Mouse (Mus musculus) ES-E14 (cell line): ENCODE measurements around the gene Ss18l1. TPM values are rescaled to one million over a fixed set of nuclear protein-coding genes. Genes with fewer than 3 reads are reported as not detected.
A peak's percentile ranks its signal among the peaks of the same experiment; 100 is the strongest.

ENCODE experiments used
- DNase-seq: peaks from one replicate; pipeline ENCODE4 v3.0.0-alpha.2; 2013; ENCODE audit warnings: low read depth, low spot score
- H3K27ac ChIP-seq: 2 replicates; pipeline ENCODE4 v1.5.1; 2012; ENCODE audit warnings: low read depth, mild to moderate bottlenecking, low read length, moderate library complexity, mixed read lengths; ENCODE audit not compliant: poor library complexity, insufficient read depth, severe bottlenecking
- H3K36me3 ChIP-seq: 2 replicates; pipeline ENCODE4 v1.6.1; 2012; ENCODE audit warnings: mild to moderate bottlenecking, low read length, moderate library complexity, mixed read lengths; ENCODE audit not compliant: control insufficient read depth, poor library complexity, insufficient read depth, severe bottlenecking
- H3K4me1 ChIP-seq, 2 experiments: fragments of 150-350 bp in 1 of 2; sonication (generic) in 1 of 2; 2 replicates each; pipeline ENCODE4 v1.6.1; 2012; ENCODE audit warnings: low read length in 2 of 2, mild to moderate bottlenecking in 1 of 2, mixed read lengths in 1 of 2; ENCODE audit not compliant: control insufficient read depth in 2 of 2, insufficient read depth in 2 of 2, poor library complexity in 1 of 2
- H3K4me3 ChIP-seq, 2 experiments: fragments of 150-350 bp in 1 of 2; sonication (generic) in 1 of 2; 2 replicates each; pipeline ENCODE4 v1.5.1; 2012; ENCODE audit warnings: low read length in 2 of 2, low read depth in 1 of 2, mild to moderate bottlenecking in 1 of 2, mixed read lengths in 1 of 2; ENCODE audit not compliant: insufficient read depth in 1 of 2, poor library complexity in 1 of 2, severe bottlenecking in 1 of 2
- H3K9ac ChIP-seq: 2 replicates; pipeline ENCODE4 v1.6.1; 2012; ENCODE audit warnings: low read depth, mild to moderate bottlenecking, low read length, mixed read lengths; ENCODE audit not compliant: poor library complexity, insufficient read depth, severe bottlenecking
- H3K9me3 ChIP-seq: fragments of 150-350 bp; sonication (generic); 2 replicates; pipeline ENCODE4 v1.6.1; 2012; ENCODE audit warnings: low read depth, mild to moderate bottlenecking, low read length; ENCODE audit not compliant: control insufficient read depth, insufficient read depth
- CHD2 ChIP-seq: IDR thresholded peaks from 2 replicates; pipeline ENCODE4 v1.6.1; 2014; ENCODE audit warnings: mild to moderate bottlenecking, low read depth, low read length, inconsistent platforms
- HCFC1 ChIP-seq: IDR thresholded peaks from 2 replicates; pipeline ENCODE4 v1.6.1; 2012; ENCODE audit warnings: low read length, inconsistent platforms, borderline replicate concordance; ENCODE audit not compliant: insufficient read depth
- MAFK ChIP-seq: IDR thresholded peaks from 2 replicates; pipeline ENCODE4 v1.6.1; 2014; ENCODE audit warnings: mild to moderate bottlenecking, low read depth, low read length, inconsistent platforms; ENCODE audit not compliant: insufficient read depth
- ZC3H11A ChIP-seq: IDR thresholded peaks from 2 replicates; pipeline ENCODE4 v1.6.1; 2012; ENCODE audit warnings: low read depth, mild to moderate bottlenecking, inconsistent platforms, low read length, borderline replicate concordance
- ZNF384 ChIP-seq: IDR thresholded peaks from 2 replicates; pipeline ENCODE4 v1.6.1; 2012; ENCODE audit warnings: low read depth, low read length, inconsistent platforms
- in situ Hi-C, 2 experiments: fragments of 600-800 bp; cut with MboI; formaldehyde crosslinking; loops; one replicate each; pipeline ENCODE4 v1.15.1; 2025; ENCODE audit warnings: low sequenced_read_pairs in 2 of 2, inconsistent platforms in 1 of 2; ENCODE audit not compliant: unreplicated experiment in 2 of 2
- total RNA-seq: library from RNA; depleted of rRNA; stranded (reverse); fragments of 300-350 nt; gene quantifications from 2 replicates; pipeline ENCODE4 v1.2.3, GENCODE M21; 2012

Gene Ss18l1
- total RNA-seq, 1 experiment: 4.9 TPM

DNA sequence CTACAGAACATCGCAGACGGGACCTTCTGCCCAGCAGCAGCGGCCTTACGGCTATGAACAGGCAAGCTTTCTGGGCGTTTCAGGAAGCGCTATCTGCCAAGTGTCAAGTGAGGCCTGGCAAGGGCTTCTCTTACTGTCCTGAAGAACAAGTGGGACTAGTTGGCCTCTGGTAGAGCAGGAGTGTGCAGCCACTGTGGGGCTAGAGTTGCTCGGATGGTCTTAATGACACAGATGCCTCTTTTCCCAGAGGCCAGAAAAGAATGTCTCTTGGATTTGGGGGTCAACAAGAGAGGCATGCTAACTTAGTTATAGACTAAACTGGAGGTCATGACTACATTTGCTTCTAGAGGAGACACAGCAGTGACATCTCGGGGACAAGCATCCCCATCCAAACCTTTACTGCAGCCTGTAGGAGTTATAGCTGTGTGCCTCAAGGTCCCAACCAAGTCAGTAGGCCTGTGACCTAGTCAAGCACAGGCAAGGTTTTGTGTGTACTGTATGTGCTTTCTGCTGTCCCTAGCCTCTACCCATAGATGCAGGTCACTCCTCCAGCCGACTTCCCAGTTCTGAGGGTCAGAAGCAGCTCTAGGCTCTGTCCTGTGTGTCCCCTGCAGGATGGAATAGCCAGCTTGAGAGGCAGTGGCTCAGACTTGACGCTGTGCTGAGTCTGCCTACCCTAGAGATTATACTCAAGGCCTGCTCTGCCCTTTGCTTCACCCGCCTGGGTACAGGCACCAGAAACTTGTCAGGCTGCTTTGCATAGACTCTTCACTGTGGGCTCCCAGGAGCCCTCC lies 21.2 kb downstream of the Ss18l1 start:
- H3K36me3 ChIP-seq: peaks cover 20% of the 10 kb centered on the region; the same call in 1 of the 2 replicates
- in situ Hi-C loops: no loop called here
- DNase-seq: no peak

GRCm38 (mm10) chr2:180069770-180070480 lies 27.6 kb downstream of the Ss18l1 start:
- Histone ChIP-seq H3K27ac (no peak overlapping the region), H3K36me3 (peaks cover 10% of the 10 kb centered on the region; the same call in 1 of the 2 replicates)

More for the DNA sequence above, 21.2 kb downstream of the Ss18l1 start:
- TF ChIP-seq MAFK (no peak), CHD2 (no peak), ZNF384 (no peak), ZC3H11A (no peak), HCFC1 (no peak)
- no peak overlapping the region for H3K9ac ChIP-seq
- H3K4me1 ChIP-seq: no peaks in the 10 kb centered on the region
- H3K4me3 ChIP-seq: no peak overlapping the region
- no peaks in the 10 kb centered on the region for H3K9me3 ChIP-seq
- no peak overlapping the region for H3K27ac ChIP-seq

DNA sequence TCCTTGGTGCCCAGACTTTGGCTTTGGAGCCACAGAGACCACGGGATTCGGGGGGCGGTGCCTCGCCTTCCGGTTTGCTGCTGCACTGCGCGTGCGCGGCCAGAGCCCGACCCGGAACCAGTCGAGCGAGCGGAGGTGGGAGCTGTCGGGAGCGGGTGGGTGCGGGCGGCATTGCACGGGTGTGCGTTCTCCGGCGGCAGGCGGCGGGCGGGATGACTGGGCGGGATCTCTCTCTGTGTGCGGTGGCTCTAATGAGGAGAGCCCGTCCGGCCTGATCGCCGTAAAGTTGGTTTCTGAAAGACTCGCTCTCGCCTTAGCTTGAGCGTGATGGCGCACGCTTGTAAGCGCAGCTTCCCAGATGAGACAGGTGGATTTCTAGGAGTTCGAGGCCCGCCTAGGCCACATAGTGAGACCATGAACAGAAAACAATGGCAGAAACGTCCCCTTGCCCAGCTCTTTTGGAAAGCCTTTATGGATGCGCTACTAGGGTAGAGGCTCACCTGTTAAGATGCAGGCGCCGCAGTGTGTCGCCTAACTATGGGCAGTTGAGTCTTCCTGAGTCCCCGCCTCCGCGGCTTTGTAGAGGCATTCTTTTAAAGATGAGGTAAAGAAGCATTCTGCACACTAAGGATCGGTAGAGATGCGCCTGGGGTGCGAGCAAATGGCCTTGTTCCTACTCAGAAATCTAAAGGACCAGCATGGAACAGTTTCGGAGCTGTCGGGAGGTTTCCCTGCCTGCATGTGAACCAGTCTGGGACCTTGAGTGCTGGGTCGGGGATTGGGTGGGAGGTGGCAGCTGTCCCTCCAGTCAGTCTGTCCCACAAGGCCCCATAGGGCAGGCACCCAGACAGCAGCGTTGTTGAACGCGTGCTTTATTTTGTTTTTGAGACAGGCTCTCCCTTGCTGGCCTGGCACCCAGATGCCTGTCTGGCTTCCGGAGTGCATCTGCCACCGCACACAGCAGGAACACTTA lies 28.5 kb downstream of the Ss18l1 start, which contains the start of gene Mtg2:
Gene Mtg2 (plus strand): TSS at position 108 of the 973 bp plus-strand sequence.
- peak; percentile 80 for DNase-seq
- H3K4me3 ChIP-seq: peak within 1 kb of the TSS; percentile 86 to 87
- no peaks in the 10 kb centered on the region for H3K9me3 ChIP-seq
- no peak for TF ChIP-seq CHD2
- no peak; the same call in 1 of the 2 replicates for TF ChIP-seq HCFC1
- TF ChIP-seq MAFK: no peak
- peak within 1 kb of the TSS; percentile 49 for H3K27ac ChIP-seq
- peaks cover 10% of the 10 kb centered on the region; the same call in 1 of the 2 replicates for H3K36me3 ChIP-seq
- in situ Hi-C loops: no loop called here
- H3K9ac ChIP-seq: peak within 1 kb of the TSS; percentile 87
- H3K4me1 ChIP-seq: peaks cover 2 to 7% of the 10 kb centered on the region in 2 experiments; a peak in 1 of 4 replicates

More at GRCm38 (mm10) chr2:180069770-180070480, 27.6 kb downstream of the Ss18l1 start:
- Histone ChIP-seq H3K4me1 (peaks cover 2 to 7% of the 10 kb centered on the region in 2 experiments; a peak in 1 of 4 replicates), H3K4me3 (peak overlapping the region; percentile 86 to 87), H3K9me3 (no peaks in the 10 kb centered on the region), H3K9ac (peak overlapping the region; percentile 86)
- in situ Hi-C loops: no loop called here
- TF ChIP-seq MAFK: no peak
- no peak for TF ChIP-seq ZNF384
- TF ChIP-seq ZC3H11A: no peak
- no peak for TF ChIP-seq CHD2
- no peak for TF ChIP-seq HCFC1
- DNase-seq: no peak

DNA sequence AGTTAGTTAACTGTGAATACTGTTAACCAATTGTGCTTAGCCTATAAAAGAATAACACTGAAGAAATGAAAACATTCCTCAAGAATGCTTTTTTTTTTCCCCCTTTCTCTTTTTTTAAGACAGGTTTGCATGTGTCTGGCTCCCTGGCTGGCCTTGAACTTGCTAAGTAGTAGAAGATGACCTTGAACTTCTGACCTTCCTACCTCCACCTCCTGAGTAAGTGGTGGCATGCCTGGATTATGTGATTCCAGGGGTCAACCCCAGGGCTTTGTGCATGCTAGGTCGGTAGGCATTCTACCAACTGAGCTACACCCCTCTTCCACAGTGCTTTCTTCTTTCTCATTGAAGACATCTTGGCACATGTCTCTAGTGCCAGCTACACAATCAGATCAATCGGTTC lies 29.4 kb downstream of the Ss18l1 start:
- peaks cover 2 to 7% of the 10 kb centered on the region in 2 experiments; a peak in 1 of 4 replicates for H3K4me1 ChIP-seq
- no peak overlapping the region for H3K27ac ChIP-seq
- H3K36me3 ChIP-seq: peaks cover 10% of the 10 kb centered on the region; the same call in 1 of the 2 replicates
- no peak overlapping the region for H3K9ac ChIP-seq
- TF ChIP-seq HCFC1 (no peak), ZNF384 (no peak), MAFK (no peak), ZC3H11A (no peak), CHD2 (no peak)
- in situ Hi-C loops: no loop called here
- 0 out of 4 replicates have a peak overlapping the region, but pooled peaks of 1 of the 2 experiments have one; percentile 86 for H3K4me3 ChIP-seq
- no peaks in the 10 kb centered on the region for H3K9me3 ChIP-seq
- no peak for DNase-seq
